Mouse (Mus musculus) bone marrow, adult 2 months (tissue): Measurements from ENCODE around the gene H2-M10.6. TPM values are rescaled to one million over a fixed set of nuclear protein-coding genes. Genes with fewer than 3 reads are reported as not detected.

Experiments
- H3K27ac ChIP-seq: fragments of 200-500 bp; 2 replicates; pipeline ENCODE4 v1.5.1; 2012; ENCODE audit warnings: low read depth, mild to moderate bottlenecking, control low read depth, inconsistent platforms, low read length; ENCODE audit not compliant: control insufficient read depth, poor library complexity, insufficient read depth
- H3K4me1 ChIP-seq: fragments of 200-500 bp; 2 replicates; pipeline ENCODE4 v1.6.1; 2011; ENCODE audit warnings: low read length; ENCODE audit not compliant: control insufficient read depth, insufficient read depth
- H3K4me3 ChIP-seq: fragments of 200-500 bp; replicated peaks from 2 replicates; pipeline ENCODE3; 2011; ENCODE audit warnings: mild to moderate bottlenecking, low read depth, low read length, control low read depth; ENCODE audit not compliant: control insufficient read depth
- CTCF ChIP-seq: fragments of 200-500 bp; IDR thresholded peaks from 2 replicates; pipeline ENCODE4 v1.5.1; 2011; ENCODE audit warnings: low read length, control low read depth; ENCODE audit not compliant: control insufficient read depth, insufficient read depth
- POLR2A ChIP-seq: fragments of 200-500 bp; IDR thresholded peaks from 2 replicates; pipeline ENCODE4 v1.6.1; 2011; ENCODE audit warnings: low read depth, mild to moderate bottlenecking, control low read depth, low read length, borderline replicate concordance; ENCODE audit not compliant: control insufficient read depth
- WGBS: fragments of 180-500 bp; shearing (Covaris S2); methylation state at CpG from one replicate; pipeline ENCODE4 v1.1.7; 2018; 5-methylcytosine and 5-hydroxymethylcytosine counted together
- polyA plus RNA-seq: library from polyadenylated mRNA; stranded (reverse); fragments of >200 nt; gene quantifications from 2 replicates; pipeline ENCODE4 v1.2.4, GENCODE M21; 2011; ENCODE audit warnings: low replicate concordance; ENCODE audit not compliant: missing spikeins, insufficient read depth, insufficient read length

H2-M10.6 gene
- polyA plus RNA-seq, 1 experiment: not detected

- no peak overlapping the region for H3K4me3 ChIP-seq
- no peak overlapping the region for H3K27ac ChIP-seq
- H3K4me1 ChIP-seq: no peaks in the 10 kb centered on the region
- WGBS: 86% methylated on average over 2 of the region's 2 CpGs
- TF ChIP-seq CTCF (no peak), POLR2A (no peak)
Observed at GRCm38 (mm10) chr17:36849992-36850391, 38.0 kb downstream of the H2-M10.6 start.

- WGBS: 93% methylated on average over 5 of the region's 5 CpGs
- Histone ChIP-seq H3K4me1 (no peaks in the 10 kb centered on the region), H3K4me3 (no peak overlapping the region), H3K27ac (no peak overlapping the region)
- TF ChIP-seq POLR2A (no peak), CTCF (no peak)
Observed at GRCm38 (mm10) chr17:36851200-36851599, 39.2 kb downstream of the H2-M10.6 start.

- no peak overlapping the region for H3K4me3 ChIP-seq
- H3K27ac ChIP-seq: no peak overlapping the region
- no peaks in the 10 kb centered on the region for H3K4me1 ChIP-seq
- 70% methylated on average over 5 of the region's 5 CpGs for WGBS
- no peak for TF ChIP-seq CTCF
- no peak for TF ChIP-seq POLR2A
Observed at GRCm38 (mm10) chr17:36851627-36852026, 39.7 kb downstream of the H2-M10.6 start.

DNA sequence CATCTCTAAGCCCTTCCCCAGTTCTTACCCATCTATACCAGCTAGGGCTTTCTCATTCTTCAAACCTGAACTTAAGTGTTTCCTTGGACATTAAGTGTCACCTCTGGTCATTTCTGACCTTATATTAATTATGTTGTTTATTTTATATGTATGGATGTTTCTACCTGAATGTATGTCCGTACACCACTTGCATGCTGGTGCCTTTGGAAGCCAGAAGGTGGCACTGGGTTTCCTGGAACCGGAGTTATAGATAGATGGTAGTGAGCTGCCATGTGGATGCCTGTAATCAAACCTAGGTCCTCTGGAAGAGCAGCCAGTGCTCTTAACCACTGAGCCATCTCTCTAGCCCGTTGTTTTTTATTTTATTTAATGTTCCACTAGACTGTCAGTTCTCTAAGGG is 43.5 kb downstream of the H2-M10.6 start:
- TF ChIP-seq POLR2A (no peak), CTCF (no peak)
- Histone ChIP-seq H3K4me3 (no peak overlapping the region), H3K27ac (no peak overlapping the region), H3K4me1 (no peaks in the 10 kb centered on the region)
- 92% methylated on average over 3 of the region's 3 CpGs for WGBS

- TF ChIP-seq POLR2A (no peak), CTCF (no peak)
- Histone ChIP-seq H3K4me3 (no peak overlapping the region), H3K27ac (no peak overlapping the region), H3K4me1 (no peaks in the 10 kb centered on the region)
- 83% methylated on average over 4 of the region's 4 CpGs for WGBS
Observed at GRCm38 (mm10) chr17:36856236-36856635, 44.3 kb downstream of the H2-M10.6 start.

DNA sequence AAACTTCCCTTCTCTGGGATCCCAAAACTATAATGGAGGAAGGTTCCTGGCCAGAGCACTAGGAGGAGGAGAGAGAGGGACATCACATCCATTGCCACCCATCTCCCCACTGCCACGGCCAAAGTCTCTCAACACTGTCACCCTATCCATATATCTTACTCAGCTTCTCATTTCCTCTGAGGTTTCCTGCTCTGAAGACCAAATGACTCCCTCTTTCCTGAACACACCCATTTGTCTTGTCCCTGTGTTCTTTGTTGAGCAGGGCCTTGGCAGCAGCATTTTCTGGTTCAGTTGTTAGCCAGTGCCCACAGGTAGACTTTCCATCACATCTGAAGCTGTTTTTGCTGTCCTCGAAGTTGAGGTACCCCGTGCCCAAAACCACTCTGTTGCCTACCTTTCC is 46.2 kb downstream of the H2-M10.6 start:
- Histone ChIP-seq H3K27ac (no peak overlapping the region), H3K4me3 (no peak overlapping the region), H3K4me1 (no peaks in the 10 kb centered on the region)
- WGBS: 45% methylated on average over 3 of the region's 3 CpGs
- TF ChIP-seq CTCF (no peak), POLR2A (no peak)

DNA sequence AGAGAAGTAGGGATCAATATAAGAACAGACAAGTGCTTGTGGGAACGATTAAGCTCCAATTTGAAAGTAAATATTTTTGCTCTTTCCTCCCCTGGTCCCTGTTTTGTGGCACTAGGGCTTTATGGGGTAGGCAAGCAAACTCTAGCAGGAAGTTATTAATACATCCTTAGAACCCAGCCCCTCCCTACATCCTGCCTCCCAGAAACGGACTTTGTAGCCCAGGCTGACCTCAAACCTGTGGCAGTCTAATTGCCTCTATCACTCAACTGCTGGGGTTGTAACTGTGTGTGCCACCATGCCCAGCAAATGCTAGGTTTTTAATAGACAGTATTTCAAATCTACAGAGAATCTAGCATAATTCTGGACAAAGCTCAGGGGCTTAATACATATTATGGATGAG is 49.7 kb downstream of the H2-M10.6 start:
- H3K4me3 ChIP-seq: no peak overlapping the region
- no peaks in the 10 kb centered on the region for H3K4me1 ChIP-seq
- WGBS: 19% methylated on average over 2 of the region's 2 CpGs
- TF ChIP-seq CTCF: no peak
- TF ChIP-seq POLR2A: no peak
- H3K27ac ChIP-seq: no peak overlapping the region

Other genes starting within 250 kb of the H2-M10.6 start
- not detected in 2 replicates for gene H2-M9, start 169.5 kb upstream of the H2-M10.6 start, polyA plus RNA-seq
- not detected in 2 replicates for gene H2-M1, start 140.0 kb upstream of the H2-M10.6 start, polyA plus RNA-seq
- gene H2-M10.5, start 39.3 kb upstream of the H2-M10.6 start, polyA plus RNA-seq: not detected in 2 replicates
- 20.9 and 39.6 TPM in 2 replicates for gene Trim26, start 25.0 kb downstream of the H2-M10.6 start, polyA plus RNA-seq
- 1.6 TPM in 1 of 2 replicates, not detected in the other for gene Trim15, start 55.0 kb downstream of the H2-M10.6 start, polyA plus RNA-seq
- 108 and 159 TPM in 2 replicates for gene Trim10, start 57.4 kb downstream of the H2-M10.6 start, polyA plus RNA-seq
- not detected in 2 replicates for gene Trim40, start 78.0 kb downstream of the H2-M10.6 start, polyA plus RNA-seq
- not detected in 2 replicates for gene Trim31, start 85.9 kb downstream of the H2-M10.6 start, polyA plus RNA-seq
- not detected in 2 replicates for gene Rnf39, start 130.7 kb downstream of the H2-M10.6 start, polyA plus RNA-seq
- gene Ppp1r11, start 139.6 kb downstream of the H2-M10.6 start, polyA plus RNA-seq: 21.2 and 37.5 TPM in 2 replicates
- gene Znrd1, start 146.4 kb downstream of the H2-M10.6 start, polyA plus RNA-seq: 53.8 and 62.7 TPM in 2 replicates
- gene Znrd1as, start 146.4 kb downstream of the H2-M10.6 start, polyA plus RNA-seq: 4.0 and 7.8 TPM in 2 replicates
- 1.8 TPM in 1 of 2 replicates, not detected in the other for gene 2410137M14Rik, start 169.1 kb downstream of the H2-M10.6 start, polyA plus RNA-seq
- gene H2-M5, start 177.4 kb downstream of the H2-M10.6 start, polyA plus RNA-seq: 5.6 and 15.2 TPM in 2 replicates
- 1.3 and 19.0 TPM in 2 replicates for gene Zfp57, start 189.0 kb downstream of the H2-M10.6 start, polyA plus RNA-seq
- gene Mog, start 211.2 kb downstream of the H2-M10.6 start, polyA plus RNA-seq: not detected in 2 replicates
- 19.5 and 47.1 TPM in 2 replicates for gene Gabbr1, start 233.8 kb downstream of the H2-M10.6 start, polyA plus RNA-seq